Mouse (Mus musculus): ENCODE results near the gene Limch1. TPM values are rescaled to one million over a fixed set of nuclear protein-coding genes. Genes with fewer than 3 reads are reported as not detected.

The Limch1 gene
- total RNA-seq, 2 experiments from 2014 or later: 111 to 115 TPM

DNA sequence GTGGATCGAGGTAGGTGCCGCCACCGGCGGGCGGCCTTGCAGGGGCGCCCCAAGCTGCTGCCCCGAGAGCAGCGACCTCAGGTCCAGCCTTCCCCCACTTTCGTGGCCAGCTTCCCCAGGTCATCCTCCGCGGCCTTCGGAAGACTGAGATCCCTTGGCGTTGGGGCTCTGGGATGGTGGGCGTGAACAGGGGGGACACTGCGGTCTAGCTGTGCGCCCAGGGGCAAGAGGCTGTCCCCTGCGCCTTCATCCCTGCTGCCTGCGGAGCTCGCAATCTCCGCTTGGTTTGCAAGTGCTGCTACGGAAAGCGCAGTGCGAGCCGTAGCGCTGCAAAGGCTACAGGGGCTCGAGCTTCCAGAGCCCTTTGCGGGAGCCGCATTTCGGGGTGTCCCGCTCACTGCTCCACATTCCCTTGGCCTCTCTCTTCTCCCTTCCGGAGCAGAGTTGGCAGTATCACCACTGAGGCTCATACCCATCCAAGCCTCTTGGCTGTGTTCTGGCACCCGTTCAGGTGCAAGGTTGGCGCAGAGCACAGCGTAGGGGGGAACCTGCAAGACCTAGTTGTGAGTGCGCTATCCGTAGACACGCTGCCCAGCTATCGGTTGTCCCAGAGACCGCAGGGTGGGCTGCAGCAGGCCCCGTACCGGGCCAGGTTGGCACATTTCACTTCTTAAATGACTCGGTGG is 512 bp downstream of the Limch1 start:
- peak; percentile 55 to 71 for DNase-seq (ENCODE audit: low spot score in 2 of 2)

DNA sequence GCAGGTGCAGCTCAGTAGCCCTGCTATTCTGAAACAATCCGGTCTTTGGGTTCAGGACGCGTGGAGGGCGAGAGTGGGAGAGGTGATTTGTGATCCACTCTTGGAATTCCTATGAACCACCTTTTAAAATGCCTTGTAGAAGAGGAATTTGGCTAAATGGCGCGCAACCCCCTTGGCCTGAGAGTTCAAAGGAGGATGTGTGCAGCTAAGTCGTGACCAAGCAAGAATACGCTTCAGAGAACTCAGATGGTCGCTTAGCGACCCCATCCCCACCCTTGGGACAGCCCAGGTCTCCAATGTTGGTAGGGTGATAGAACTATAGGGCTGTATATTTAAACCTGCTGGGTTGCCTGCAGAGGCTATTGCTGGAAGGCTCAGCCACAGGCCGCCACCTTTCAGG is 1.1 kb downstream of the Limch1 start:
- DNase-seq (ENCODE audit: low spot score in 2 of 2): no peak

DNA sequence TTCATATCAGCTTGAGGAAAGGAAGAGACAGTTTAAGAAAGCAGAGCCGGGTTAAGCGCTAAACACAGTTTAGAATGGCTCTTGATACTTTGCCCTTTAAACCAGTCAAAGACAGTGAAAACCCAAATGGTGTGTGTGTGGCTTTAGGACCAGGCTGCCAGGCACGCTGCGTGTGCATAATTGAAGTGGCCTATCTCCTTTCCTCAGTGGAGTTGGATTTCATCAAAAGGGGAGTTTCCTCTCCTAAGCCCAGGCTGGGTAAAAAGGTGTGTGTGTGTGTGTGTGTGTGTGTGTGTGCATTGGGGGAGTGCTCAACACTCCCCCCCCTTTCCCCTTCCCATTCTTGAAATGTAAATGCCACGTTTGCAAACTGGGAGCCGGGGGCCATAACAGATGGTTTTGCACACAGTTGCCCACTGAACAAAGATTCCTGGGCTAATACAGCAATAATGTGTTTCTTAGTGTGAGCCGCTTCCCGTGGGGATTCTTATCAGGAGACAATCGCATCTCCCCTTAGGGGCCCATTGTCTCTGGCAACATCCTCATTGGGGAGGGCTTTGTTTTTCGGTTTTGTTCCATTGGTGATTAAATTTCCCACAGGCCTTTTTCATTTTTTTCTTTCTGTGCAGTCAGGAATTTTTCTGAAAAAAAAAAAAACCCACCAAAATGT is 2.3 kb downstream of the Limch1 start:
- DNase-seq (ENCODE audit: low spot score in 2 of 2): no peak

DNA sequence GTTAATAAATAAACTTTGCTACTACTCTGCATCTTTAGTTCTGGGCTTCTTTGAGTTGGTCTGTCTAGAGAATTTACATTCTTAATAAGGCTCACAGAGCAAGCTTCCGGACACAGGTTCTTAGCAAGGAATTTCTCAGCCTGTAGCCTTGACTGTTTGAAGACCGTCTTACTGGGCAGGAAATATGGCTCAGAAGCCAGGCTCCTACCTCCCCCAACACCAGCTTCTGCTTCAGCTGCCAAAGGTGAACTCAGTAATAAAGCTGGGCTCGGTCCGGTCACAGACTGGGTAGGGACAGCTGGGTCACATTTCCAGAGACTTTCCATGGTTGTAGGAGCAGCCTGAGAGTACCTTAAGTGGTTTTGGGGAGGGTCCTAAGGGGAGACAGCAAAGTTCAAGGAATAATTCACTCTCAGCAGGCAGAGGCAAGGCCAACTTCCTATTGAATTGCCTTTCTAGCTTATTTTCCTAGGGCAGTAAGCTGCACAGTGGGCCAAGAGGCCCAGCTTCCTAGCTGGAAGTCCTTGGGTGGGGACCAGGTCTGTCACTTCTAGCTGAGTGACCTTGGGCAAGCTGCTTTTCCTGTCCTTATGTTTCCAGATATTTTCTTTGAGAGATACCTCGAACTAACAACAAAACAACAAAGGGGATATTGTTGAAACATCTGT is 3.0 kb downstream of the Limch1 start:
- no peak for DNase-seq (ENCODE audit: low spot score in 2 of 2)

DNA sequence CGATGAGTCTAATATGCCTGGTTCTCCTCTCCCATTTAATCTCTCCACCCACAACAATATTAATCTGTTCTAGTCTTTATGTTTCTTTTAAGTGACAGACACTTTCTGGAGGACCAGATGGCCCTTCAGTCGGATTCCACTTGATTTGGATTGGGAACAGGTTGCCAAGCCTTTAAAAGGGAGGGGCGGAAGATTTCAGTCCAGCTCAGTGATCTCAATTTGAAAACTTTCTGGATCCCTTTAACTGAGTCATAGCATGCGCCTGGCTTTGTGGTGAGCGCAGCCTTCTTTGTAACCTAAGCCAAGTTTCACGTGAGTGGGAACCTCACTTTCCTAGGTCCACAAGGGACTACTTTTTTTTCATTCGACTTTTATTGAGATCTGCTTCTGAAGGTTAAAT is 5.0 kb downstream of the Limch1 start:
- peak in 1 of 2 experiments; percentile 47 for DNase-seq (ENCODE audit: low spot score in 2 of 2)

DNA sequence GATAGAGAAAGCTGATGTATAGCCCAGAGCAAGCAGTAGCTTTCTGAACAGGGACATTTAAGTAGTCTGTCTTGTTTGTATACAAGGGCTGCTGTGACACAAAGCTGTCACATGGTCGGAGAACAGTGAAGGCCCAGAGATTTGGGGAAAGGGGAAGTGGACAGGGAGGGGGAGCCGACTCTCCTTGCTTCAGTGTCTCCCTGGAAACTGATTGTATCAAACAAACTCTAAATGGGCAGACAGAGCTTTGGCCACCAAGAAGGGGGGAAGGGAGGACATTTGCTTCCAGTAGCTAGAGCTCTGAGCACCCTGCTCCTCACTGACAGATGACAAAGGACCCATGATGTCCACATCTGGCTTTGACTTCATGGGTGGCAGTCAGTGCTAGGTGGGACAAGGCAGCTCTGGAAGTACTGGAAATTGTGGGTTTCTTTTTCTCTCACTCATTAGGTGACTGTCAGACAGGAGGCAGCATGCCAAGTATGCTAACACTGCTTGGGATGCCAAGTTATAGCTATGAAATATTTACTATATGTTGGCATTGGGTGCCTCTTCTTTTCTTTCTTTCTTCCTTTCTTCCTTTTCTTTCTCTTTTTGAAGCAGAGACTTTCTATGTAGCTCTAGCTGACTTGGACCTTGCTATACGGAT is 5.8 kb downstream of the Limch1 start:
- no peak for DNase-seq (ENCODE audit: low spot score in 2 of 2)

DNA sequence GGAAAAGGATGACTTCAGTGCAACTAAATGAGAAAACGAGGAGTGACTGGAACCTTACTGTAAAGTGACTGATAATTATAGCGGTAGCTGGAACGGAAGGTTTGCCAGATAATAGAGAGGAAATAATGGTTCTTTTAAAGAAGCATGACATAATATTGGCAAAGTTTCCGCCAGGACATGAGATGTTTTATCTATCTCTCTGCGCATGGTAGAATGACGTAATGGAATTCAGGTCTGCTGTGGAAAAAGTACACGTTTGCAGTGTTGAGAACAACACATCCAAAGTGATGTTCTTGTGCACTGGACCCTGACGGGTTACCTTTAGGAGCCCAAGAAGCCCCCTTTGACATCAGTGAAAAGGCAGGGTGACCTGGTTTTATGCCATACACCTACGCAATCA is 8.0 kb downstream of the Limch1 start:
- no peak for DNase-seq (ENCODE audit: low spot score in 2 of 2)

DNA sequence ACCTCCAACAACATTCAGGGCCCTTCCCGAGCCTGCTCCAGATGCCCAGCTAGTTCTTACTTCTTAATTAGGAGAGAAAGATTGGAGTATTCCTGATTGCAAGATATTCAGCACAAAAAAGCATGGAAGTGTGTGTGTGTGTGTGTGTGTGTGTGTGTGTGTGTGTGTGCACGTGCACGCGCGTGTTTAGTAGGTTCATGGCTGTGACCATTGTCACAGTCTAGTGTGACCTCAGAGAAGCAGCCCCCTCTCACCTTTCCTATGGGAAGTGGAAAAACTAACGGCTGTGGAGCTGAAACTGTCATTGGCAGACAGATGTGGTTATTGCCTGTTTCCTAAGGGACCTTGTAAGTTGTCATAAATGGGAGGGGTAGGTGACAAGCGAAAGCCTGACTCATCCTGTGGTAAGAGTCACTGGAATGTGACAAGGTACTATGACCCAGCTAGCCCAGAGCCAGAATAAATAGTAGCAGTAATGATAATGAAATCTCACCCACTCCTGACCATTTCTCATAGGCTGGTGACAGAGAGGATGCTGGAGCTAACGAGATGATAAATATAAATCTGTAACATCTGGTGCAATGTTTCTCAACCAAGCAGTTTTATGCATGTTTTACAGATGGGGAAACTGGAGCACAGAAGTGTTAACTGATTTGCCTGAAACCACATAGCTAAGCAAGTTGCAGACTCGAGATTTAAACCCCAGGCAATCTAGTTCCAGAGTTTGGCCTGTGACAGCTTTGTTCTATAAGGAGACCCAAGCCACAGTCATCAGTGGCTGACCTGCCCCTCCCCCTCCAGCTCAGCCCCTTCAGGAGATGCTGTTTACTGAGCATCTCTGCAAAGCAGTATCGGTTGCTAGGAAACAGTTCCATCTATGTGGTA is 11.4 kb downstream of the Limch1 start:
- no peak for DNase-seq (ENCODE audit: low spot score in 2 of 2)

DNA sequence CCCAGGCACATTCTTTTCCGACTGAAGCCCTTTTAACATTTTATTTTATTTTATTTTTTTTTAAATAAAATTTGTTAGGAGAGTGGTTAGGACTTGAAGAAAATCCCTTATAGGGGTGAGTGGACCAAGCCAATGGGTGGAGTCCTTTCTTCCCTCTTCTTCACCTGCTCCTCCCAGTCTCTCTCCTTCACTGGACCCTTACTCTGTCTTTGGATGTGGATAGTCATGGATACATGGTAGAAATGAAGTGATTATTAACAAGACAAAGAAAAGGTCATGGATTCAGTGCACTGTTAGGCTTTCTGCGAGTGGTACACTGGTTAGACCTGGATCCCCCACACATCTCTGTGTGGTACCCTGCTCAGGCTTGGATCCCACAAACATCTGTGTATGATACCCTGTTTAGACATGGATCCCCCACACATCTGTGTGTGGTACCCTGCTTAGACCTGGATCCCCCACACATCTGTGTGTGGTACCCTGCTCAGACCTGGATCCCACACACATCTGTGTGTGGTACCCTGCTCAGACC is 12.1 kb downstream of the Limch1 start:
- no peak for DNase-seq (ENCODE audit: low spot score in 2 of 2)

DNA sequence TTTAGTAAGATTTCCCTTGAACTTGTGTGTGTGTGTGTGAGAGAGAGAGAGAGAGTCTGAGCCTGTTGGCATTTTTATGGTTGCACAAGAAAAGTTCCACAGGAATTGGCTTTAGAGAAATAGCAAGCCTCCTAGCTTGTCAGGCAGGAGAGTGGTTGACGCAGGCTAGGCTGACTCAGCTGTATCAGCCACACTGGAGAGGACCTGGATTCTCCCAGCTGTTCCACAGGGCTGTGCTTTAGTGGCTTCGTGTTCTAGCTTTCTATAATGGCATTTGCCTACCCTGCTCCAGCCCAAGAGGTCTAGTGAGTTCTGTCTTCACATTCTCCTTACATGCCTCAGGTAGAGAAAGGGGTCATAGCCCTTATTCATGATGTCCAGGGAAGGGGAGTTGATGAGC is 13.7 kb downstream of the Limch1 start:
- no peak for DNase-seq (ENCODE audit: low spot score in 2 of 2)

DNA sequence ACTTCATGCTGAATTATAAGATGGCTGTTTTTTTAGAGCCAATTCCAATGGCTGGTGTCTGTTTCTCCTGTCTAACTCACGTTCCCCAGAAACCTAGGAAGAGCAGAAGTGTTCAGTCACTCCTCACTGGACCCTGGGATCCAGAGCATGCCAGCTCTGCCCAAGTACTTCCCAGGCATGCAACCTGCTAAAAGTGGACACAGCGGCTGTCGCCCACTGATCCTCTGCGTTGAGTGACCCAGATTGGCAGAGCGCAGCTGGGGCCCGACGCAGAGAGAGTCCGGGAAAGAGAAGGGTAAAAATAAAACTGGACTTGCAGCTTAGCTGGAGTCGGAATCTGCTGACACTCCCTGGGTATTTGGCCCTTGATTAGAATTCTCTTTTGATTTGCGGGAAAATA is 15.1 kb downstream of the Limch1 start:
- no peak for DNase-seq (ENCODE audit: low spot score in 2 of 2)

DNA sequence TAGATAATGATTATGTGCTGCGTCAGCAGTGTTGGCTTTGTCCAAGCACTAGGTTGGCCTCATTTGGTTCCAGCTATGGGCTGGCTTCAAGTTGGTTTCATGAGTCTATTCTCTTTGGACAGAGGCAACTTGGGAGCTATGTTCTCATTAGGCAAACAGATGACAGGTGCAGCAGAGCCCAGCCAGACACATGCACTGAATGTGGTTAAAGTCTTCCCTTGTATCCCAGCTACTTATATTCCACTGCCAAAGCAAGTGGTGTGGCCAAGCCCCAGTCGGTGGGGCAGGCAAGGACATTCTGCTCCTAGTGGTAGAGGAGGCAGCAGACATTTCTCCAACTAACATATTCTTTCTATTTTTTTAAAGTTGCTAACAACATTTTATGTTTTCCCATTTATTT is 16.4 kb downstream of the Limch1 start:
- DNase-seq (ENCODE audit: low spot score in 2 of 2): peak in 1 of 2 experiments; percentile 58

DNA sequence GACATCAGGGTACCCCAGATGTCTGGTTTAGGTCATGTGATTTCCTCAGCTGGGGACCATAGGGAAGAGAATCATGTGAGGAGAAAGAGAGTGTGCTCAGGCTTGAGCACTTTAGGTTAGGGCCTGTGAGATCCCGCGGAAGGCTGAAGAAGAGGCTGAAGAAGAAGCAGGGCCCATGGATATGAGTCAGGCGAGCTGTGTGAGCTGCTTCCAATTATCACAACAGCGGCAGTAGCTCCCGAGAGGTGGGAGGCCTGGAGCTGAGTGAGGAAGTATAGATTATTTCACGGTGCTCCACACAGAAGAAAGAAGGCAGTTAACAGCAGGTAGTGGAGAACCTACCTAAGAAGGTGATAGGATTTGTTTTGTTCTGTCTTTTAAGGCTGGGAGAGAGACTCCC is 18.5 kb downstream of the Limch1 start:
- no peak for DNase-seq (ENCODE audit: low spot score in 2 of 2)

DNA sequence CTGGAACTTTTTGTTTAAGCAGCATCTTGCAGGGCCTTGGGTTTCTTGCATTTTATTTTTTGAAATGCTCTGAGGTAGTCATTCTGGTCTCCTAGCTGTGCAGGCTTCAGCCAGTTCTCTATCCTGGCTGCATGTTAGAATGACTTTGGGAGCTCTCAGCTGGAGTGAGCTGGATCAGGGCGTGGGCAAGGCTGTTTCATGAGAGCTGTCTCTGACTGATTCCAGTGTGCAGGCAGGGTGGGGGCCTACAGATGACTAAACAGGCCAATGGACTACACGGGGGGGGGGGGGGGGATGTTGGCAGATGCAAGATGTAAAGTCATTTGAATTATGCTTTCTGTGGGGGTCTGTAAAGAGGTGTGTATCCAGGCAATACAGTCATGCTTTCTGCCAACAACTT is 20.3 kb downstream of the Limch1 start:
- no peak for DNase-seq (ENCODE audit: low spot score in 2 of 2)

DNA sequence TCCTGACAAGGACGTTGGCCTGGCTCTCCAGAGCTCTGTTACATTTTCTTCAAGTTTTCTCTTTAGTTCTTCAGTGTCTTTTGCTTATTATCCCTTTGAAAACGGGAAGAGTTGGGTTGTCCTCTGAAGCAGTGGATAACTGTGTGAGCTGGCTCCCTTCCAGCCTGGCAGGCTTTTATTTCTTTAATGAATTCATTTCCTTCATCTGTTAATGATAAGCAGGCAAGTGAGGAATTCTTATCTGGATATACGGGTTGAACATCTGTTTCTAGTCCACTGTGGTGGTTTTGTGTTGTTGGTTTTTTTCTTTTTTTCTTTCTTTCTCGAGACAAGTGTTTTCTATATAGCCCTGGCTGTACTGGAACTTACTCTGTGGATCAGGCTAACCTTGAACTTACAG is 22.4 kb downstream of the Limch1 start:
- DNase-seq (ENCODE audit: low spot score in 2 of 2): no peak

DNA sequence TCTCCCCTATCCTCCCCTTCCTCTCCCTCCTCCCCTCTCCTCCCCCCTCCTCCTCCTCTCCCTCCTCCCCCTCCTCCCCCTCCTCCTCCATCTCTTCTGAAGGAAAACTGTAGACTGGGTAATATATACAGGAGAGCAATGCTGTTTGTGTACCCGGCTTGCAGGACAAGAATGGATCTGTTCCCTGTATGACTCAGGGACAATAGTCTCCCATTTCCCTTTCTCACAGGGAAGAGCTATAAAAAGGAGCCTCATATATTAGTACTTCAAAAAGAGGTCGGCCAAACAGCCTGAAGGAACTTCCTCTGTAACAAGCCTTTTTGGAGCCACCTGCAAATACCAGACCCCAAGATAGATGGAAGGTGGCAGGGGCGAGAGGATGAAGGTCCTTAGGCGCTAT is 23.4 kb downstream of the Limch1 start:
- DNase-seq (ENCODE audit: low spot score in 2 of 2): no peak

DNA sequence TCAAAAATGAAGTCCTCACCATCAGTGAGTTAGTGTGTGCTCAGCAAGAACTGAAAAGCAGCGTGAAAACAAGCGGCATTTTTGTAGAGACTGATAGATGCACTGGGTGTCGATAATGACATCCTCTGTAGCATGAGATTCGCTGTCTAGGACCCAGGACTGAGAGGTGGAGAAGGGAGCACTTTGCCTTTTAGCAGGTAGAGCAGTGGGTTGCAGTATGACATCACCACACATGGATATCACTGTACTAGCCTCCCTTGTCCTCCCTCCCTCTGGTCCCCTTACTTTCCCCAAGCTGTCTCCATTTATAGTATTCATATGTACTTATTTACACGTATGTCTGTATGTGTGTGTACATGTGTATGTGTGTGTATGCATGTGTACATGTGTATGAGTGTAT is 23.9 kb downstream of the Limch1 start:
- DNase-seq (ENCODE audit: low spot score in 2 of 2): no peak

DNA sequence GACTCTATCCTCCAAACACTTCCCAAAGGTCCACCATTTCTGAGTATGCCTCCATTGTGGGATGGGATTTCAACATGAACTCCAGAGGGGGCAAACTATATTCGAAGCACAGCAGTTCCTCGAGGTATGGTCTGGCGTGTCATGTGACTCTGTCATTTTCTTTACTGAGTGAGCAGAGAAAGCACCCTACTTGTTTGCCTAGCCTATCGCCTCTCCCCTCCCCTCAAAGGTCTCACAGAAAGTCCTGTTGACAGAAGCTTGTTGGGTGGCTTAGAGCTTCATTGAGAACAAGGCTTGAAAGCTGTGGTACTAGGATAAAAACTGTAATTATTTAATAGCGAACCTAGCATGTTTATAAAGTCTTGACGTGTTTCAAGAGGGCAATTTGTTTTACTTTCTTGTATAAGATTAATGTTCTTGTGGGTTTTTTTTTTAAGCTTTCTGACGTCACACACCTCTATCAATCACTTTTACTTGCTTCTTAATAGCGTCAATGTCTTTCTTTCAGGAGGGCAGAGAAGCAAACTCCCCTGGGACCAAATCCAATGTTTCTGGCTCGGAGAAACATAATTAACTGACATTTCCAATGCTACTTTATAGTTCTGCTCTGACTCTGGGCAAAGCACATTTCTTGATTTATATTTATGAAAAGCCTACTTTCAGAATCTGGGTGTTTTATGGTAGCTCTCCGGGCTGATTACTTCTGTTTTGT is 32.5 kb downstream of the Limch1 start:
- DNase-seq (ENCODE audit: low spot score in 2 of 2): no peak

DNA sequence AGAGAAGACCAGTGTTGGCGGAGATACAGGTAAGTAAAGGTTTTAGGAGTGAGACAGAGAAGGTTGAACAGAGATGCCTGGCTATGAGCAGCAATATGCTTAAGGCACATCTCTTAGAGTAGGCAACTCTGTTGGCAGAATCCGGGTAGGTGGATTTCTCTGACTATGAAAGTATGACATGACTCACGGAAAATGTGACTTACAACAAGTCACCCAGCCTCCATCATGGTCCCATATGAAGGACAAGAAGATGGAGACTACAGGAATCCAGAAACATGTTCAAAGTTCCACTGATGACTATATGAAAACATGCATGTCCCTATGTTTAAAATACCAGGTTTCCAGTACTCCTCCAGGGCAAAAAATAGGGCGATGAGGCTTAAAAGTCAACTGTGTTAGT is 34.7 kb downstream of the Limch1 start:
- DNase-seq (ENCODE audit: low spot score in 2 of 2): no peak

DNA sequence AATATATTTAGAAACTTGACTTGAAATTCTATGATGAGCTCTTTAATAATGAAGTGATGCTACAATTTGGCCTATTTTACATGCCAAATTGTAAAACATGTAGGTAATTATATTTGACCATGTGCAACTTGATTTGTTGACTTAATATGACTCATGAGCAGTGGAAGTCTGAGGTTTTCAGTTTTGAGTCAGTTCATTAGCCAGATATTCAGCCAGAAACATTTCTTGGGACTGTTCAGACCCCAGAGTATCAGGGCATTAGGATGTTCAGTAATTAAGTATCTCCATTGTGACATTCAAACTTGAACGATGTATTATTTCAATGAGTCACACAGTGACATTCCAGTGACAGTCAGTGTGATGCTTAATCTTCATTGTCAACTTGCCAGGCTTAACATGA is 35.9 kb downstream of the Limch1 start:
- DNase-seq (ENCODE audit: low spot score in 2 of 2): no peak

Measured in layer of hippocampus, postnatal 14 days (tissue).